Mouse (Mus musculus): ENCODE measurements around the gene Gm4297. TPM values are rescaled to one million over a fixed set of nuclear protein-coding genes. Genes with fewer than 3 reads are reported as not detected.
"Not testable (repeated sequence)": the region's sequence is repeated elsewhere in the genome, so short reads cannot be mapped to it uniquely, and the experiment has no call there.

The Gm4297 gene
- not detected for total RNA-seq (2018; cell fraction: chromatin; rRNA removed)
- not detected for total RNA-seq (2018; cell fraction: cytosol; rRNA removed)
- not detected for total RNA-seq (2018; cell fraction: nucleus; rRNA removed)
- polyA plus RNA-seq (2018) = not detected in 3 replicates

DNA sequence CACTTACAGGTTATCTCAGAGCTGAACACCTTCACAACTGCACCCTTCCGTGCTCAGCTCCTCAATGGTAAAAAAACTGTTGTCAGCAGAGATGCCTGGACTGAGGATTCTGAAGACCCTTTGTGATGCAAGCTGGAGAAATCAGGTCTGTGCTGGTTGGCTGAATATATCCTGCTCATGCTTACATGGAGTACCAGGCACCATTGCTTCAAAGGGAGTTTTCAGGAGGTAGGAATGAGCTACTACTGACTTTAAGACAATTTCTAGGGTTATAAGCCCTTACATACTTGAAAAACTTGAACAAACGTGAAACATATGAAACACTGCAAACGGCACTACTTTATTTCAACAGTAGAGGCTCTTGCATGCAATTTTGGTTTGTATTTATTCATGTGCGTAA lies at the start of gene Gm4297:
Gm4297 (minus strand) TSS at position 101 of the 400 bp plus-strand sequence.
- H3K27ac ChIP-seq; H3K36me3 ChIP-seq (ENCODE audit: inconsistent target); H3K4me3 ChIP-seq (ENCODE audit: inconsistent target); H3K79me2 ChIP-seq (ENCODE audit: inconsistent target): not testable (repeated sequence)
- no CpG with 5 or more reads among the region's 4 CpGs for WGBS (ENCODE audit: missing documents)

Other genes with a start within 250 kb of the Gm4297 start
- gene Gm5934, start 74.1 kb downstream of the Gm4297 start, polyA plus RNA-seq (2018) = not detected in 3 replicates
- gene Gm5935, start 200.3 kb upstream of the Gm4297 start, polyA plus RNA-seq (2018) = not detected in 3 replicates

Measured in macrophage (primary cell).